Mouse (Mus musculus): ENCODE results near the gene Slc16a2.

Gene Slc16a2

DNA sequence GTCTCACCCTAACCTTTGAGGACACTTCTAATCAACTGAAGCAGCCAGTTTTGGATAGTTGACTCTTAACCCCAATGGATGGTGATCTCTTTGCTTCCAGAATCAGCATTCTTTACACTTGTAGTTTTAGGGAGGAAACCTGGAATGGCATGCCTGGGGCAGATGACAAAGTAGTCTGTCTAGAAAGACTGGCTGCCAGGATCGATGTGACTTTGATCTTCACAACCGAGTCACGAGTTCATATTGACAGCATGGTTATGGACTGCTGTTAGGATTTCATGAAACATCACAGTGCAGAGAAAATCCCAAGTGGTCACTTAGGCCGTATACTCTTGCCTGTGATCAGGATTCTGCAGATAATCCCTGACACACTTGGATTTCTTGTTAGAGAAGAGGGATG is 88.7 kb downstream of the Slc16a2 start:
- no peak for DNase-seq

DNA sequence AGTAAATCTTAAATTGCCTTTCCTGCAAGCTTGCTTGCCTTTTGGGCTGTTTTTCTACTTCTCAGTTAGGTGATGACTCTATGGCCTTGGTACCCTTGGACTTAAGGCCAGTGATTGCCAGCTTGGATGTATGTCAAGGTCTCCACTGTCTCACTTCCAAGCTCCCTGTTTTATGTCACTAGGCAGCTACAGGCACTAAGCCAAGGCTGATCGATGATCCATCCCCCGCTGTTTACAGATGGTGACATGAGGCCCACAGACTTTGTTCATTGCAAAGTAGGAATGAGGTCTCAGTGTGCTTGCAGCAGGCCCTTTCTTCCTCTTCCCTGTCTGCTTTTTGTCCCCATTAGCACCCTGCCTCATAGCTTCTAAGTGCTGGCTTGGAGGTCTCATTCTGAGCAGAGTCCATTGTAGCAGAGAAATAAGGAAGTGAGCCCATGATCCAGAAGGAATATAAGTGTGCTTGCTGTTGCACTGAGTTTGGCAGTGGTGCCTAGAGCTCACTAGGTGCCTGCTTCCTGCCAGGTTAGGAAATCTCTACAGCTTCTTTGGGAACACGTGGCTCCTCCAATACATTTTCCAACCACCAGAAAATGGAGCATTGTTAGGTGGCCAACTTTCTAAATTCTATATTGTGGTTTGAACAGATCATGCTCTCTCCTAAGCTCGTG is 89.6 kb downstream of the Slc16a2 start:
- DNase-seq: no peak

DNA sequence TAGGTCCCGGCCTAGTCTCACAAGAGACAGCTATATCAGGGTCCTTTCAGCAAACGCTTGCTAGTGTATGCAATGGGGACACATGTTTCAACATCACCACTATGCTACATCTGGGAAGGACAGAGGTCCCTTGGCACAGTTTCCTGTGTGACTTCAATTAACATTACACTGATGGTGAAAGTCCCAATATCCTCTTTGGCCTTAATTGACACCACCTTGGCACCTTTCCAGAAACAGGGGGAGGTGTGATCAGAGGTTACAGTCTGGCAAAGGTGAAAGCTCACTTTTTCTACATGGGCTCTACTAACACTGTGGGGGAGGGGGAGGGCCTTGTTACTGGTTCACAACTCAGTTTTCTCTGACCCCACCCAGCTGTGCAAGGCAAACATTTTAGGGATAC is 99.3 kb downstream of the Slc16a2 start:
- no peak for DNase-seq

DNA sequence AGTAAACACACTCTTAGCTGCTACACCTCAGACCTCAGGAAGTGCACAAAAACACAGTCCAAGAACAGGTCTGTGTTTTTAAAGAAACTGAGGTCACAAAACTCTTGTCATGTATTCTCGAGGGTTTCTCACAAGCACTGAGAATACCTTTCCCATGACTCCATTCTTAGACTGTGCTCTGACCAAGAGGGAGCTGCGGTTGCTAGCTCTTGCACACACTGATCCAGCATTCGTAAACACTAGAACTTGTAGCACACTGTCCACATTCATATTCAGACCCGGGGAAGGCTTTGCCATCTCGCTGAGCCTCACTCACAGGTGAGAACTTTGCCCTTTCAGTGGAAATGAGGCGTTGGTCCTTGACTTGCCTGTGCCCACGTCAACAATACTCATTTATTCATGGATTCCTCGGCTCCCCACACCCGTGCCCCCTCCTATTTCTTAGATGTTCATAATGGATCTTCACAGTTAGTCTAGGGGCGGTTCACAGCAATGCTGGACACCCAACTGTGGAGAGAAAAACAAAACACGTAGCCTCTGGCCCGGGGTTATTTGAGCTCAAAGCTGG is 102.1 kb downstream of the Slc16a2 start:
- DNase-seq: no peak

DNA sequence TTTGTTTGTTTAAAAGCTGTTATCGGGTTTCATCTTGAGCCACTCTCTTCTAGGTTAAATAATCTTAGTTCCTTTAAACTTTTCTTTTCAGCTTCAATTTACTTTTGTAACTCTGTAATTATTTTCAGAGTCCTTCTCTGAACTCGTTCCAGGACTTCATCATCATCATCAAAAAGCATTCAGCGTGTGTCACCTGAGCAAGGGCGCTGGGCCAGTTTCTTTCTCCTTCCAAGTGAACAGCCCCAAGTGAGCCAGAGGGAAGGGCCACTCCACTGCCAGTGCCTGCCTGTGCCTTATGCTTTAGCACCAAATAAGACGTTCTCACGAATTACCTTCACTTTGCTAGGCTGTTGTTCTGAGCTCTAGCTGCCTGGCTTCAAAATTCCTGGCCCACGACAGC is 108.9 kb downstream of the Slc16a2 start:
- no peak for DNase-seq

DNA sequence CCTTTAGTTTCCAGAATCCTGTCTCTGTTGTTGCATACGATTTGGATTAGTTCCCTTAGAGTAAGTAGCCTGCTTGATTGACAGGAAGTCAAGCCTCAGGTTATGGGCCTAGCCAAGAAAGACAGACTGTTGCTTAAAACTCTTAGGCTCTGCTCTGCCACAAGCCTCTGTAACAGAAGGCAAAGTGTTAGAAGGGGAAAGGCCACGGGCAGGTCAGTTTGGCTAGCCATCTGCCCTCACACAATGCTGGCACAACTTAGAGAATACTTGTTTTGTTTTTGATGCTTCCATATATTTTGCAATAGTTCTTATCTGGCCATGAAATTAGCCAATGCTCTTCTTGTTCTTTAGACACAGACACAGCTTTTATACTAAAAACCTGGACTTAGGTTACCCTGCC is 112.1 kb downstream of the Slc16a2 start:
- no peak for DNase-seq

DNA sequence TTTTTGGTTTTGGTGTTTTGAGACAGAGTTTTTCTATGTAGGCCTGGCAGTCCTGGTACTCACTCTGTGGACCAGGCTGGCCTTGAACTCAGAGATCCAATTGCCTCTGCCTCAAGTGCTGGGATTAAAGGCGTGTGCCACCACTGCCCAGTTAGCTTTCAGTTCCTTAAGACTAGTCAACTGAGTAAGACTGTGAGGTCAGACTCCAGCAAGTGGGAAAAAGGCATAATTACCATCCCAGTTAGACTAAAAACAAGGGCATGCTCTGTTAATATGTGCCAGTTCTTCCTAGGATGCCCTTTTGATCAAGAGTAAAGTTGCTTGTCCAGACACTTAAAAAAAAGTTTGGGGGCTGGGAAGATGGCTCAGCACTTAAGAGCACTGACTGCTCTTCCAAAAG is 113.2 kb downstream of the Slc16a2 start:
- no peak for DNase-seq

DNA sequence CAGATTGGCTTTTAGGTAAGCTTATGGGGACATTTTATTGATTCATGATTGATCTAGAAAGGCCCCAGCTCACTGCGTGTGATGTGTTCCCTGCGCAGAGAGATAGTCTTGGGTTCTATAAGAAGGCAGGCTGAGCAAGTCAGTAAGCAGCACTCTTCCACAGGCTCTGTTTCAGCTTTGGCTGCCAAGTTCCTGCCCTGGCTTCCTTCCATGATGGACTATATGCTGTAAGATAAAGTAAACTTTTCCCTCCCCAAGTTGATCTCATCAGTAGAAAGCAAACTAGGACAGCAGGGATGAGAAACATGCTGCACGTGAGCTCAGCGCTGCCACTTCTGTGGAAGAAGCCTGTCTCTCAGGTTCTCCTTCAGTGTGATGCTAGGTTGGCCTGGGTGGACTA is 117.2 kb downstream of the Slc16a2 start:
- DNase-seq: no peak

DNA sequence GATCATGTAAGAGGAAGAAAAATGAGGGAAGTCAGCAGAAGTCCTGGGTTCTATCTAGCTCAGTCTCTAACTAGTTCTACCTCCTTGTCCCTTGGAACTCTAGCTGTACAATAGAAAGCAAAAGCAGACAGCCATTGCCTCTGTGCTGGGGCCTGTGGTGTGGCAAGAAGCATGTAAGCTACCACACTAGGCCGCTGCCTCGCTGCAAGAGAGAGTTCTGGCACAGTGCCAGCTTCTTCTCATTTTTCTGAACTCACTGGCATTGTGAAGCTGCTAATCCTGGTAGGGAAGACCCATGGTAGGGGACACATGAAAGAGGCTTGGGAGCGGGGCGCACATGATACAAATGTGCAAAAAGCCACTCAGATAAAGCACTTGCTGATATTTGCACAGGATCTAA is 117.8 kb downstream of the Slc16a2 start:
- no peak for DNase-seq

DNA sequence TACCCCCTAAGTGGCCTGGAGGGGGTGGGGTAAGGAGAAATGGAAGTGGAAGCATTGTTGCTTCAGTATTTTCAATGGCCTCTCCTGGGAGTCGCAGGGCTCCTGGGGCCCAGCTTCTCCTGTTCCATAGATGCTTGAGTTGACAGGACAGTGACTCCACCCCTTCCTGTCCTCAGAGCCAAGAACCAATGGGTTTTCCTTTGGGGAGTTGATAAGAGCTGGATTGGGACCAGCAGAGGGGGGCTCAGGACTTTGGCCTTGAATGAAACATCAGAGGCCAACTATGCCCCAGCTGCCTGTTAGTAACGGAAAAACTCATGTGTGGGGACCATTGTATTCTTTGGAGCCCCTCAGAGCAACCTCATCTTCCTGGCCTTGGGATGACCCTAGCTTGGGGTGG is 124.0 kb downstream of the Slc16a2 start:
- DNase-seq: no peak

DNA sequence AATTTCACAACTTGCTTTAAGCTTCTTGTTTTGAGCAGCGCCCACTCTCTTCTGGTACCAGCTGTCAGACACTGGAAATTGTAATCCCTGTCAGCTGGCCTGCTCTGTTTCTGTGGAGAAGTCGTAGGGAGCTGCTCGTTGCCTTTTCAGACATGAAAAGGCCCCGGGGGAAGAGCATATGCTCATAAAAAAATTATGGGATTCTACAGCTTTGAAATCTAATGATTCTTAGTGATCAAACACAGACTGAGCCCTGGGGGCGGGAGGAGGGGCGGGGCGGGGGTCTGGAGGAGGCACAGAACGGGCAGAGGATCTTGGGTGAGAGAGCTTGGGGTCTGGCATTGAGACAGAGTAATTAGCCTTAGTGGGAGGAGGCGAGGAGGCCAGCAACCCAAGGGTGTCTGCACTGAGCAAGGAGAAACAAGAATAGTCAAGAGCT is 125.7 kb downstream of the Slc16a2 start:
- no peak for DNase-seq

DNA sequence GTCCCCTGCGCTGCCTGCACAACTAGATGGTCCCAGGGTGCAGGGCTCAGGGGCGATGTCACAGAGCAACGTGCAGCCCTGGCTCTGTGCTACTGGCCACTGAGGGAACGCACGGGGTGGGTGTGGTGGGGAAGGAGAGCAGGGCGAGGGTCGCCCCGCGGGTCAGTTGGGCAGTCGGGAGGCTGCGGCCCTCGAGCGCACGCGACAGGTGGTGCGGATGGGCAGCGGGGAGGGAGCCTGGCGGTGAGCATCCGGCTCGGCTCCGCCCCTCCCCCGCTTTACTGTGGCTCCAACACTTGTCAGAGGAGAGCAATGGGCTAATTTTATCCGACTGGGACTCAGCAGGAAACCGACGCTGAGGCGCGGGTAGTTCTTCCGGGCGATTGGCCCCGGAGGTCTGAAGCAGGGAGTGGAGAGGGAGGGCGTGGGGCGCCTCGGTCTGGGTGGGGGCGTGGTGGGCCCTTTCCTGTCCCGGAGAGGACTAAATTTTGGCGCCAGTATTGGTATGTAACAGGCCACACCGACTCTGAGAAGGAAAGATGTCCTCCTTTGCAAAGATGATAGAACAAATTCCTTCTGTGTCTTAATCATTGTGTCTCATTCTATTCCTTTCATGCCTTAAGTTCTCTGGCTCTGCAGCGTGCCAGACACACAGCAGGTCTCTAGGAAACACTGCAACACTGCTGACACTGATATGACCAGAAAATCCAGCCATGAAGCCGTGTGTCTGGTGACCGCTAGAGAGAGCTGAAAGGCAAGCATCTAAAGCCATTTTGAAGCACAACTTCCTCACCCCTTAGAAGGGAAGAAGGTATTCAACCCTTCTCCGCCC is 126.4 kb downstream of the Slc16a2 start:
- peak; percentile 50 to 61 for DNase-seq

DNA sequence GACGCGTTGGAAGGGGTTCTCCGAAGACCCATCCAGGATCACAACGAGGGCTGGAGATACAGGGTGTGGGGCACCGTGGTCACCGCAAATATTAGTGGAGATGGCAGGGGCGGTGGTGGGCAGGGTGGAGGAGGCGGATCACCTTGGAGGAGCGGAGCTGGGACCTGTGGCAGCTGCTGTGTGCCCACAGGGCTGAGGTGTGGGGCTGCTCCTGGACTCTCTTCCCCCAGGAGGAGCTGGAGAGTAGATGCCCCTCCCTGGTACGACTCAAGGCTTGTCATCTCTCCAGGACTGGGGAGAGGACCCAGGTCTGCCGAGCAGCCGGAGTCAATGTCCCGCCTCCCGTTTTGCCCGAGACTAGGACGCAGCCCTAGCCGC is 127.0 kb downstream of the Slc16a2 start:
- DNase-seq: peak; percentile 2

DNA sequence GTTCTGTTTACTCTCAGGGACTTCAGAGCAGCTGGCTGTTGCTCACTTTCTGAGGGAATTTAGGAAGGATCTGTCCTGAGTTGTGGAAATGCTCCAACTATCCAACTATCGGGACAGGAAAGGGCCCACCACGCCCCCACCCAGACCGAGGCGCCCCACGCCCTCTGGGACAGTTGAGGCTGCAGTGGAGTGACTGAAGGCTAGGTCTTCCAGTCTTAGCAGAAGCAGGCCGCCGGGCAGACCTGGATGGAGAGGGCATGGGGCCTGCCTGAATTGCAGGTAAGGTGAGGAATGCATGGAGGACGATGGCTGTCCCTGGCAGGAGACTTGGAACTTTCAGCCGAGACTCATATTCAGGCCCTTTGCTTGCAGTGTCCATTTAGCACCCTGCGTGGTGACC is 127.4 kb downstream of the Slc16a2 start:
- no peak for DNase-seq

DNA sequence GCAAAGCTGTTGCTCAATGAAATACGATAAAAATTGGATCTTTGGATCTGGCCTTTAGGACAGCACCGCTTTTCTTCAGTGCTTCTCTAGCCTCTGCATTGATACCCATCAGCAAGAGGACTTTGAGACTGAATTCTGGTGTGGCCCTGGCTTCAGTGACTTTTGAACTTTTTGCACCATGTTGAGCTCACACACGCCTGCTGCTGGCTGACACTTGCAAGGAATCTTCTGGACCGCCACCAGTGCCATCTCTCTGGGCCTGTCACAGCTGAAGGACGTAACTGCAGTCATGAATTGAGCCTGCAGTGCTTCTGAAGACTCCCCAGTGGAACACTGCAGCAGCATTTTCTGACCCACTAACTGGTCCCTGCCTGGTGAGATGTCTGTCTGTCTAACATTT is 128.9 kb downstream of the Slc16a2 start:
- no peak for DNase-seq

DNA sequence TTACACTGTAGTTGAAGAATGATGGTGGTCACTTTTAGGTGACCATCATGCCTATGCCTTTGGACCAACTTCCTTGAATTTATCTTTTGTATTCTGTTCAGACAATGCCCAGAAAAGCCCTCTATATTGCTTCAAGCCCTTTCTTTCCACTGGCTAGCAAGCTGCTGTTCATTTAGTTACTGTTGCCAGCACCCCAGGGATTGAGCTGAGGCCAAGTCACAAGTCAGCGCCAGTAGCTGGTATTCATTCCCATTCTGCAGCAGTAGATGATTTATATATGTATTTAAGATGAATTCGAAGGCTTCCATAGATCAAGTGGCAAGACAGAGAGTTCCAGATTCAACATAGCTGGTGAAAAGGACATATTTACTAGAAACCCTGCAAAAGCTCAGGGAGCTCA is 133.2 kb downstream of the Slc16a2 start:
- no peak for DNase-seq

DNA sequence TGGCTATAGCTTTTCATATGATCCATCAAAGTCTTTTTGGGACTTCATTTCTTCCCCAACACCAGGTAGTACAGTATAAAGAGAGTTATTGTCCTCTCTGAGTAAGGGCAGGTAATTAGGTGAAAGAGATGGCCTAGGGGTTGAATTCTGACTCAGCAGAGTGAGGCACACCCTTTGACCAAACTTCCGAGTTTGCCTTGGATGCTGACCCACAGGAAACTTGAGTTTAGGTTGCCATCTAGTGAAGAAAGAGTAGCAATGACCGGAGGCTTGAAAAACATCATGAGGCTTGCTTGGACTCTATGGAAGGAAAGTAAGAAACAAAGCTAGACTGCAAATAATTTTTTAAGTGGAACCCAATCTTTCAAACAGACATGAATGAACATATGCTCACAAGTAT is 147.1 kb downstream of the Slc16a2 start:
- no peak for DNase-seq

DNA sequence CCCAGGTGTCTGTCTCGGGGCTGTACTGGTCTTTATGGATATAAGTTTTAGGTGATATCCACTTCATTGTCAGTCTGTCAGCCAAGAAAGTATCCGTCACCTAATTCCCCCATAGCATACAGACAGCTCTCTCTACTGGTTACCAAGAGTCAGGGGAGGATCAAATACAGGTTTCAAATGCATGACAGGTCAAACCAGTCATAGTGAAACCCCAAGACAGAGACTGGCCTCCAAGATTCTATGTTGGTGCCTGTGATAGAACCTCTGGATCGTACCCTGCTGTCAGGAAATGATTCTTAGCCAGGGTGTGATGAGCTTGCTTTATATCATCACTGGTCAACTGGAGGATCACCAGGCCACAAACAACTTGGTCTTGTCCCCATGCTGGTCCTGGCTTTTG is 148.0 kb downstream of the Slc16a2 start:
- no peak for DNase-seq

DNA sequence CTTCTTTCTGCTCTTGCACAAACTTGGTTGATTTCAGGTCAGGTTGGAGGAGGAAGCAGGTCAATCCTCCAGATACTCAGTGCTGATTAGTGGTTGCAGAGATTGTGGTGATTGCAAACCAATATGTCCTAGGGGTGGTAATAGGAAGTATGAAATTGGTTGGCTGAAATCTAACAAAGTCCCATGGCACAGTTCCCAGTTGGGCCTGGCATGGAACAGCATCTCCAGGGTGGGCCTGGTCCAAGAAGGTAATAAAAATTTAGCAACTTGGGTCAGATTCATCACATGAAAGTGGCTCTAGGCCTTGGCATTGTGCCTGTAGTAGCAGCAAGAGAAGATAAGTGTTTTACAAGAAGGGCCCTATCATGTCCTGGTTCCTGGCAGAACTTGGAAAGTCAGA is 151.5 kb downstream of the Slc16a2 start:
- DNase-seq: no peak

DNA sequence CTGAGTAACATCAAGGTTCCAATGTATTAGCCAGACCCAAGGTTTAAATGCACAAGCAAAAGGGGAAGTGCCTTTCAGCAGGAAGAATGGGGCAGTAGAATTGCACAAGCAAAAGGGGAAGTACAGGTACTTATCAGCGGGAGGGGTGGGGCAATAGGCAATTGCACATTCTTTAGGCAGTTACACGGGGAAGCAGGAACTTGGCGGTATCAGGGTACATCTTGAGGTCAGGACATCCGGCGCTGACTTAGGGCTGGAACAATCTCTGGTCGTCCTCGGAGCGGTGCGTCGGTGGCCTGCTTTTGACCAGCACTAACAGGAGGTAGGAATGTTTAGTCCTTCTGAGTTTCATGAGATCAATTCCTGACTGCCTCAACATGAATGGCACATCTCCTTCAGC is 157.3 kb downstream of the Slc16a2 start:
- DNase-seq: peak; percentile 6 to 20

DNA sequence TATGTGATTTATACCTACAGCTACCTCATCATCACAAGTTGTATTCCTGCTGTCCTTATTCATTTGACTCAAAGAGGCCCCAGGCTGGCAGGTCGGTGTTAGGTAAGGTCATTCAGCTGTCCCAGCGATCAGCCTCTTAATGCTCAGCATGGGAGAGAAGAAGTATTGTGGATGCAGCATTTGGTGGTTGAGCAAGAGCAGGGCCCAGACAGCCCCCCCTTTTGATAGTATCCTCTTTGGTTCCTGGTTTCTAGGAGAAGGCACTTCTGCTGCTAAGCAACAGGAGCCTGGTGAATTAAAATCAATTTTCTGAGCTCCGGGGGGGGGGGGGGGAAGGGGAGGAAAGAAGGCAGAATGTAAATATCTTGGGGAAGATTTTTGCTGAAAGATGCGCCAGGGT is 162.8 kb downstream of the Slc16a2 start:
- DNase-seq: no peak

DNA sequence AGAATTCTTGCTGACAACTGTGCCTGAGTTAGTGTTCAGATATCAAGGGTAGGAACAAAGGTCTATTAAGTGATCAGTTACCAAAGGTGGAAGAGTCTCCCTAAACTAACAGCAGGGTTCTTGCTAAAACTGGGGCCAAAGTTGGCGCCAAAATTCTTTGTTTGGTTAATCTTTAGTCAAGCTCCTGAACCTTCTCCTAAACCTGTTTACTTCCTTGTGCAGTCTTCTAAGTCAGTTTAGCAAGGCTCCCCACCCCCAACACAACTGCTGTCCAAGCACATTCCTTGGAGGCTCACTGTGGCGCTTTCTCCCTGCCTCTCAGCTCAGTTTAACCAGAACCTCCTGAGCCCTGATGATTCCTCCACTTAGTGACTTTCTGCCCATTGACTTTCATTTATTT is 168.8 kb downstream of the Slc16a2 start:
- no peak for DNase-seq

DNA sequence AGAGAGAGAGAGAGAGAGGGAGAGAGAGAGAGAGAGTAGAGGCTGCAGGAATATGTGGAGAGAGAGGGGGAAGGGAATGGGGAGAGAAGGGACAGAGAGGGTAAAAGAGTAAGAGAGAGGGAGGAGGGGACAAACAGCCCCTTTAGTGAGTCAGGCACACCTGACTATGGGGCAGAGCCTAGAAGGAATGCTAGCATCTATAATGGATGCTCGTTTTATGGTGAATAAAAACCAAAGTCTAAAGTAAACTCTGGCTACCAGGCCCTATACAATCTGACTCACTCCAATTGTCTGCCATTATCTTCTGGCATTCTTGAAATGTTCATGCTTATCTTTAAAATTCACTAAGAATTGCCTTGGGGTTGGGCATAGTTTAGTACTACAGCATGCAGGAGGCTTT is 169.7 kb downstream of the Slc16a2 start:
- no peak for DNase-seq

All from B cell, adult 2 months (primary cell).